Mouse (Mus musculus) G1E (cell line): ENCODE results near the gene Hp1bp3.

ENCODE experiments used
- CTCF ChIP-seq: IDR thresholded peaks from 2 replicates; pipeline ENCODE4 v1.5.1; 2012; ENCODE audit warnings: low read depth, low read length, inconsistent platforms, mixed read lengths
- GATA1 ChIP-seq: IDR thresholded peaks from 2 replicates; pipeline ENCODE4 v1.6.1; 2012; ENCODE audit warnings: borderline replicate concordance, low read length, inconsistent platforms, mixed read lengths
- POLR2AphosphoS5 ChIP-seq: IDR thresholded peaks from 2 replicates; pipeline ENCODE4 v1.6.1; 2012; ENCODE audit warnings: low read depth, low read length, inconsistent platforms; ENCODE audit not compliant: insufficient replicate concordance
- TAL1 ChIP-seq: conservative IDR thresholded peaks from 2 replicates; pipeline ENCODE4 v1.6.1; 2012; ENCODE audit warnings: low read depth, low read length, inconsistent platforms, mixed read lengths

GRCm38 (mm10) chr4:138292028-138292427, 75.9 kb downstream of the Hp1bp3 start:
- TF ChIP-seq CTCF (no peak), GATA1 (no peak), TAL1 (no peak), POLR2AphosphoS5 (no peak)
